Mouse (Mus musculus): Measurements from ENCODE around the gene Dlgap1.

Dlgap1 gene

GRCm38 (mm10) chr17:70765976-70766375 is 797.1 kb downstream of the Dlgap1 start:
- DNase-seq, result no peak

DNA sequence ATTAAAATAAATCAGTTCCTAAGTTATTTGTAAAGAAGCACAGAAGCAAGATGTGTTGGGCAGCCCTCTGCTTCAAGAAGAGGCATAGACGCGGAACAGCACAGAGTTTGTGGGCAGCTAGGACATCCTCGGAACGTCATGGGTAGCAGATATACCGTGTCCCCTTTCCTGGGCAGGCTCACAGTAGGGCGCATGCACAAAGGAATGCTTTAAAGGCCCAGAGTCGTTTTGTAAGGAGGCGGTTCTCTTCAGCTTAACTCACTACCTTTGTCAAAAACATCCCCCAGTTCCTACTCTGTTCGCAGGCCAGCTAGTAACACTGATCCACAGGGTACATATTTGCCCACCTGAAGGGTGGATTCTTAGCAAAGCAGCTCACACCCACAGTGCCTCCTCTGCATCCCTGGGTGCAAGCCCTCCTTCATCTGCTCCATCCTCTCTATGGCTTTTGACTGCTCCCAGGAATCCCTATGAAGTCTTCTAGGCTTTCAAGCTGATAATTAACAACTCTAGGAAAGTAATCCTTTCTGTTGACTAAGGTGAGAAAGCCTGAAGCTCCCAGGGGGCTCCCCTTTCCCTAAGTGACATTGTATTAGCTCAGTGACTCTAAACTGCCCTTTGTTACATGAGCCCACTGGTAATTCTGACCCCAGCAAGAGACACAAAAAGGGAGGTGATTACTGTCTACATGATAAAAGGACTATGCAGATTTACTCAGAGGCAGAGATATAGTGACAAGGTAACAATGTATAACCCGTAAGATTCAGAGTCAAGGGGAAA is 803.4 kb downstream of the Dlgap1 start:
- no peak for DNase-seq

GRCm38 (mm10) chr17:70779770-70780169 is 810.9 kb downstream of the Dlgap1 start:
- no peak for DNase-seq

DNA sequence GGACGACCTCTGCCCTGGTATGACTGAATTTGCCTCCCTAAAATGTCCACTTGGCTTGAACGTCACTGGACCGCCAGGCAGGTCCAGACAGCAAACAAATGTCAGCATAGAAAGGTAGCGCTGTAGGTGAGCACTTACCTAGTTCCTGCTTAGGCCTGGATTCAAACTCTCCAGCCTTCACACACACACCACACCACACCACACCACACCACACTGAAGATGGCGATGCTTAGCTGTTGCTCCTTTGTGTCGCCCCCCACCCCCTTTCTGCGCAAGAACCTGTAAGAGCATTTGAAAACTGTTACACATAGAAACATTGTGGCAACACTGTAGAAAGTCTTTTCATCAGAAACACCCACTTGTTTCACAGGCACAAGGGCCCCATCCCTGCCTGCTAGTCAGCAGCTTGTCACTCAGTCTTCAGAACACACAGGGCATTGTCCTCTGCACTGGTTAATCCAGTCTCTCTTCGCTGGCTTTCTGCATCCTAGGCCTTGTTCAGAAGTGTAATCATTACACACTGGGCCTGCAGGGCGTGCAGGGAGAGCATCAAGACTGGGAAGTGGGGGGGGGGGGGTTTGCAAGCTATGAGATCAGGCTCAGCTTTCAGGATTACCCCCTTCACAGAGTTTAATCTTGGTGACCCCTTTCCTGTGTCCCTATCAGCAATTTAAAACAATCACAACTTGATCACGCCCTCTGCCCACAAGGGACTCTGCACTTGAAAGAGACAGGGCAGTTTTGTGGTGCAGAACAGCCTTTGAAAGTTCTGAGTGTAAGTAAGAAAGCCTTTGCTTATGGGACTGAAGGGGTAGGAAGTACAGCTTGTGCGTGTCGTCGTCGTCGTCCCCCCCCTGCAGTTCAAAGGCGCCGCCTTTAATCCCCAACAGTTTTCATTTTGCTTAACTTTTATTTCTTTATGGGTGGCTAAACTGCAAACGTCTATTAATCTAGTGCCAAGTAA is 812.1 kb downstream of the Dlgap1 start:
- no peak for DNase-seq

DNA sequence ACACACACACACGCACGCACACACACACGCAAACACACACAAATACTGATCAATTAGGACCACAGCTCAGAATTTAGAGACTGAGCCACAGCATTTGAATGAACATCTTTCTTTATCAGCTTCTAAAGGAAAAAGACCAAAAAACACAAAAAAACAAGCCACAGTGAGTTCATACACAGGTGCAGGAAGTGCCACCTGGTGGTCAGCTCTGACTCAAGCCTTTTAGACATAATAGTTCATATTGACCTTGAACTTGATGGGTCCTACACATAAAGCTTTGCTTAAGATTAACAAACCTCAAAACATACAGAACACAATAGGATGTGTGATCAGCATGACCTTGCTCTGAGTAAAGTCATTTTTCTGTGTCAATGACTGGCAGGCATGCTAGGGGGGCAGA is 814.4 kb downstream of the Dlgap1 start:
- no peak for DNase-seq

DNA sequence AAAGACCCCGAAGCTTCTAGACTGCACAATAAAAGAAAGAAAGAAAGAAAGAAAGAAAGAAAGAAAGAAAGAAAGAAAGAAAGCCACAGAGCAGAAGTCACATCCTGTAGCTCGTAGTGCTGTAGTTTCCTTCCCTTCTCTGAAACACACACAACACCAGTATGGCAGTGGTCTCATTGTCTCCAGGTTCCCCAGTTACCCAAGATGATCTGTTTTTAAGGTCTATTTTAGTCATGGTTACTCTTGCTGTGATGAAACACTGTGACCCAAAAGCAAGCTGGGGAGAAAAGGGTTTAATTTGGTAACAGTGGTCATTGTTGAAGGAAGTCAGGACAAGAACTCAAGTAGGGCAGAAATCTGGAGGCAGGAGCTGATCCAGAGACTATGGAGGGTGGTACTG is 818.5 kb downstream of the Dlgap1 start:
- DNase-seq, result no peak

- no peak for DNase-seq
These were observed 821.9 kb downstream of the Dlgap1 start for GRCm38 (mm10) chr17:70790801-70791200.

GRCm38 (mm10) chr17:70791596-70792275 is 822.9 kb downstream of the Dlgap1 start:
- no peak for DNase-seq

DNA sequence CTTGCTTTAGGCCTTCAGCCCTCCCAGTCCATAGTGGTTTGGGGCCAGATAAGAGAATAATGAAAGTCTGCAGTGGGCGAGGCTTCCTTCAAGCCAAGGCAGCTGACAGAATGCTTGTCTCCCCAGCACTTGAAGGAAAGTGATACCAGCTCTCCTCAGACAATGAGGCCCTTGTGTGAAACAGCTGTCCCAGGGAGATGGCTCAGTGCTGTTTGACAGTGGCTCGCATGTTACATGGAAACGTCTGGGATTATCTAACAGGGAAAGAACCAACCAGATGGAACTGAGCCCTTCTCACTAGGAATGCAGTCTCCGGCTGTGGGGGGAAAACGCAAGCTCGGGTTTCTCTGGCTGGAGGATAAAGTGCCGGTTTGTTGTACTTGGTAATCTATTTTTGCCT is 825.4 kb downstream of the Dlgap1 start:
- DNase-seq, result no peak

DNA sequence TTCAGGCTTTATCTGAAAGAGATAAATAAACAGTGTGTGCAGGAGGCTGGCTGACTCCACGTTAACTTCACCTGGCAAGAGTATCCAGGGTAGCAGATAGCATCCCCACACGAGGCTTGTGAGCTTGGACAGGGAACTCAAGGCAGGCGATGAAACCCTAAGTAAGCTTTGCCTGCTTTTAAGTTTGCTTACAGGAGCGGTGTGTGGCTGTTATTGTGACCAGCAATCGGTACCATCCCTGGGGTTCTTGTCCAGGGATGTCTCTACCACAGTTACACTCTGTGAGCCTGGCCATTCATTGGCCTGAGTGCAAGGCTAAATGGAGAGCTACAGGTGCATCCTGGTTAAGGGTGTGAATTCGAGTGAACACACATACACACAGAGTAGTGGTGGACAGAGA is 825.8 kb downstream of the Dlgap1 start:
- DNase-seq, result no peak

- no peak for DNase-seq
These were observed 826.3 kb downstream of the Dlgap1 start for GRCm38 (mm10) chr17:70795196-70795595.

GRCm38 (mm10) chr17:70796940-70797772 is 828.3 kb downstream of the Dlgap1 start:
- DNase-seq, result no peak

- no peak for DNase-seq
These were observed 828.8 kb downstream of the Dlgap1 start for GRCm38 (mm10) chr17:70797773-70798045.

DNA sequence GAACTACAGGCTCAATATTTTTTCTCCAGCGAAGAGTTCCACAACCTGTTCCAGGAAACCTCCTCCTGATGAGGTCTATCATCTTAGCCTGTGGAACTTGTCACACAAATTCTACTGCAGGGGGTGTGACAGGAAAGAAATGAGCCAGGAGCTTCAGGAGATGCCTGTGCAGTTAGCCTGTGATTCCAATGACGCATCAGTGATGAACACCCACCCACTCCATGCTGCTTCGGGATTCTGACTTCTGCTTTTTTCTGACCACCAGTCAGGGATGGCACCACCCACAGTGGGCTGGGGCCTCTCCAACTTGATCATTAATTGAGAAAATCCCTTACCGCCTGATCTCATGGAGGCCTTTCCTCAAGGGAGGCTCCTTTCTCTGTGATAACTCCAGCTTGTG is 830.4 kb downstream of the Dlgap1 start:
- no peak for DNase-seq

DNA sequence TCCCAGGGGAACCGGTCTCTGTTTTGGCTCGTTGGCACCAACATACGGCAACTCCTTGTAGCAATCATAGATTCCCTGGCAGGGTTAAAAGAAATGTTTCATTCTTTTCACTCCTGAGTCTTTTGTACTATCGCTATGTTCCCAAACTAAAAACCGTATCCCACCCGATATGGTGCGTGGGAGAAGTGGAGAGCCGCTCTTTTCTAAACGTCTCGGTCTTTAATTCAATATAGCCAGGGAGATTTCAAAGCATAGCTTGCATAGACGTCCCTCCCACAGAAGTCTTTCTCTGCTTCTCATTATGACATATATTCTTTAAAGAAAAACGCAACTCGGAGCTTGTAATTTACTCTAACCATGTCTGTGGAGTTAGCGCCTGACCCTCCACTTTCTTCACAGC is 833.1 kb downstream of the Dlgap1 start:
- DNase-seq, result no peak

DNA sequence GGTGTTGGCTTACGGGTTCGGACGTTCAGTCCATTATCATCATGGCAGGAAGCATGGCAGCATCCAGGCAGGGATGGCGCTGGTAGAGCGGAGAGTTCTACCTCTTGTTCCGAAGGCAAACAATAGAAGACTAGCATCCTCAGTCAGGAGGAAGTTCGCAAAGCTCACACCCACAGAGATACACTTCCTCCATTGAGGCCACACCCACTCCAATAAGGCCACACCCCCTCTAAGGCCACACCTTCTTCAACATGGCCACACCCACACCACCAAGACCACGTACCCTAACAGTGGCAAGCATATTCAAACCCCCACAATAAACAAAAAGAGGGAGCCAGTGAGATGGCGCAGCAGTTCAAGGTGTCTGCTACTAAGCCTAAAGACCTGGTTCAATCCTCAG is 837.0 kb downstream of the Dlgap1 start:
- no peak for DNase-seq

DNA sequence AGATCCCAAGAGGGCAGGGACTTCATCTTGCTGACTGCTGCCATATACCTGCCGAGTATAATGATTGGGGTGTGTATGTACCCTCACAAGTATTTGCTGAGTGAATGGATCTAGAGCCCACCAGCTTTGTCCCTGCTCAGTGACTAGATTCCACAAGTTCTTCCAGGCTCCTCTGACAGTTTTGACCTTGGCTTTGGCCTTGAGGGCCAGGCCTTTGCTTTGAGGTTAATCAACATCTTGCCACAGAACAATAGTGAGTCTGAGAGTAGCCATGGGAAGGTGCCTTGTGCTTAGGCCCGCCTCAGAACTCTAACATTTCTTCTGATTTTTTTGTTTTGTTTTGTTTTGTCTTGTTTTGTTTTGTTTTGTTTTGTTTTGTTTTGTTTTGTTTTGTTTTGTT is 837.7 kb downstream of the Dlgap1 start:
- DNase-seq, result no peak

DNA sequence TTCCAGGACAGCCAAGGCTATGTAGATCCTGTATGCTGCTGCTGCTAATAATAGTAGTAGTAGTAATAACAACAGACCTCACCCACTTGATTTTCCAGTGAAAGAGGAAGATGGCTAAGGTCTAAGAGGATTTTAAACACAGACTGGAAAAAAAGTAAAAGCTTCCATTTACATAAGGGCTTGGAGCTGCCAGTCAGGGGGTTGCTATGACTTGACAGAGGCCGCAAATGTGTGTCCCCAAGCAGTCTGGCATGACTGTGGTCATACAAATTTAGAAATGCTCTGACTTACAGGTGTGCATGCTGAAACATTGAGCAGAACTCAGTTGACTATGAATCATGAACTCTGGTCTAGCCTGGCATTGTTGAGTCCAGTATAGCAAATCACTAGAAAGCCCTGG is 839.0 kb downstream of the Dlgap1 start:
- DNase-seq, result no peak

- DNase-seq, result no peak
These were observed 840.0 kb downstream of the Dlgap1 start for GRCm38 (mm10) chr17:70808837-70809236.

DNA sequence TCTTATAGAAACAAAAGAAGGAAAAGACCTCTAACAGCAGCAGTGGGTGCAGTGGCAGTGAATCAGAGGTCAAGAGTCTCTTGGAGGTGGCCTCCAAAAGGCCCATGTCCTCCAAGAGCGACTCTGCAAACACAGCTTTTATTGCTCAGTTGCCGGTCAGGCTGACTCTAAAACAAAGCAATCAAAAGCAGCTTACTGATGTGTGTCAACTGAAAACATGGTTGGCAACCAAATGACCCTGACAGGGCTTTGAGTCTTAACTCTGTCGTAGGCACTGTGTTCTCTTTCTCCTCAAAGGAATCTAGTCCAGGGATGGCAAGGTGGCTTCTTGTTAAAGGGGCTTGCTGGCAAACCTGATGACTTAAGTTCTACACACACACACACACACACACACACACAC is 840.9 kb downstream of the Dlgap1 start:
- no peak for DNase-seq

GRCm38 (mm10) chr17:70810795-70811194 is 841.9 kb downstream of the Dlgap1 start:
- DNase-seq, result no peak

DNA sequence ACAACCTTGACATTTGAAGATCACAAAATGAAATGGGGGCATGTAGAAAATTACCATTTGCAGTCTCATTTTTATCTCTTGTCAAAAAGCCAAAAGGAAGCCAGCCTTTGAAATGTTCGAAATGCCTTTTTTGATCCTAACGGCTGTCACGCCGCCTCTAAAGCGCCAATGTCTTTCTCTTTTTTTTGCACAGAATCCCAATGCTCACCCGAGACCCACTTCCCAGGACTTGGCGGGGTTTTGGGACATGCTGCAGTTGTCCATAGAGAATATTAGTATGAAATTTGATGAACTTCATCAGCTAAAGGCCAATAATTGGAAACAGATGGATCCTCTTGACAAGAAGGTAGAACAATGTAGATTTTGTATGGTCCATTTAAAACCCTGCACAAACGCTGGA is 846.1 kb downstream of the Dlgap1 start:
- DNase-seq, result no peak

All from thymus, postnatal 25 days (tissue).